Mouse (Mus musculus): ENCODE measurements at regions not wholly inside any gene's neighbourhood (a gene's known extent, or its start where the extent isn't known, plus 50 kb on each side); places are given as distances from the start of the nearest gene placed in this dataset.

- TF ChIP-seq ZC3H11A (IDR thresholded peaks at IDR 0.05; ENCODE audit: borderline replicate concordance, low read depth, low read length), result no peak
- TF ChIP-seq CHD2 (IDR thresholded peaks at IDR 0.05; ENCODE audit: low read depth, low read length), result no peak
- no peak for TF ChIP-seq MAFK (IDR thresholded peaks at IDR 0.05; ENCODE audit: insufficient read depth, low read depth, low read length)
- no peak for TF ChIP-seq ZNF384 (IDR thresholded peaks at IDR 0.05; ENCODE audit: low read depth, low read length)
These were observed 64.9 kb upstream of the Slc34a2 start for GRCm38 (mm10) chr5:52973003-52973402.
